ENCODE assay signal across 17 mouse cellular contexts in genomic region chr5:34274268-34274667, GRCm38 (mm10). TPM values are rescaled to one million over a fixed set of nuclear protein-coding genes. Genes with fewer than 3 reads are reported as not detected.
A peak's percentile ranks its signal among the peaks of the same experiment; 100 is the strongest.
DNase-seq lines count a peak whose midpoint lies in the region; ATAC-seq and TF ChIP-seq lines count a peak whose summit lies in the region.
"Had no signal": no experiment of that assay in that cellular context is flagged by ENCODE, and none has a peak within 500 bp of the region (broad histone marks: within the 10 kb centered on the region; RNA-seq: fewer than 3 reads in every experiment).

No protein-coding gene starts in this region.

- 0 out of 2 replicates have a peak, but pooled peaks cover 4% of the 10 kb centered on the region for H3K27me3 ChIP-seq in limb, embryonic 15.5 days
- H3K27me3 ChIP-seq in limb, embryonic 10.5 days (ENCODE audit: low read depth, poor library complexity, severe bottlenecking): no peaks in the 10 kb centered on the region
- H3K27me3 ChIP-seq in cerebellum, adult 2 months (ENCODE audit: control insufficient read depth, insufficient read depth, low read length): no peaks in the 10 kb centered on the region
- H3K27me3 ChIP-seq: embryonic facial prominence, embryonic 12.5 days; intestine, embryonic 15.5 days; limb, embryonic 13.5 days had no signal

- no peak for TF ChIP-seq CTCF in cerebellum, adult 2 months (IDR thresholded peaks at IDR 0.05; ENCODE audit: borderline replicate concordance, insufficient read depth, low read depth, low read length)
- no peak for TF ChIP-seq CTCF in cortical plate, adult 2 months (IDR thresholded peaks at IDR 0.05; ENCODE audit: extremely low read depth, insufficient read depth, low read length)

- no peak for DNase-seq in limb, embryonic 10.5 days (ENCODE audit: low spot score)
- peak; percentile 85 to 90 for DNase-seq in cerebellum, adult 2 months
- no peak for DNase-seq in kidney, postnatal 14 days
- DNase-seq in thymus, postnatal 25 days: no peak
- DNase-seq in gastrocnemius, adult 8-10 months (ENCODE audit: low spot score in 2 of 2): no peak
- DNase-seq: adrenal gland, postnatal 36 days; kidney, postnatal 25 days; liver, postnatal 0 days; thymus, adult 18-20 months had no signal

- no peaks in the 10 kb centered on the region for H3K9me3 ChIP-seq in limb, embryonic 15.5 days
- no peaks in the 10 kb centered on the region for H3K9me3 ChIP-seq in limb, embryonic 10.5 days (replicated peaks)
- H3K9me3 ChIP-seq: embryonic facial prominence, embryonic 12.5 days; heart, embryonic 13.5 days; intestine, embryonic 15.5 days; limb, embryonic 13.5 days had no signal

- no peak overlapping the region for H3K9ac ChIP-seq in limb, embryonic 15.5 days
- H3K9ac ChIP-seq: embryonic facial prominence, embryonic 12.5 days; heart, embryonic 13.5 days; intestine, embryonic 15.5 days; limb, embryonic 13.5 days; liver, postnatal 0 days had no signal

- 73% methylated on average over 3 of the region's 3 CpGs for WGBS in limb, embryonic 15.5 days
- whole genome bisulfite sequencing in limb, embryonic 10.5 days: 91% methylated on average over 3 of the region's 3 CpGs
- WGBS in cerebellum, adult 2 months: 7% methylated on average over 3 of the region's 3 CpGs

- TF ChIP-seq POLR2A in cerebellum, adult 2 months (IDR thresholded peaks at IDR 0.05; ENCODE audit: borderline replicate concordance, insufficient read depth, low read length): no peak
- no peak for TF ChIP-seq POLR2A in cortical plate, adult 2 months (IDR thresholded peaks at IDR 0.05; ENCODE audit: extremely low read depth, insufficient read depth, low read length)

- 0 out of 2 replicates have a peak, but pooled peaks have one; percentile 35 for ATAC-seq in limb, embryonic 15.5 days (ENCODE audit: insufficient number of reproducible peaks, low FRiP score, low TSS enrichment, low read depth)
- ATAC-seq: intestine, embryonic 15.5 days; liver, postnatal 0 days had no signal

- no peak overlapping the region for H3K27ac ChIP-seq in limb, embryonic 15.5 days
- no peak overlapping the region for H3K27ac ChIP-seq in limb, embryonic 10.5 days
- peak overlapping the region; percentile 93 for H3K27ac ChIP-seq in cerebellum, adult 2 months (ENCODE audit: insufficient read depth, low read length)
- H3K27ac ChIP-seq in cortical plate, adult 2 months (ENCODE audit: insufficient read depth, low read length): 0 out of 2 replicates have a peak overlapping the region, but pooled peaks have one; percentile 3
- H3K27ac ChIP-seq: embryonic facial prominence, embryonic 12.5 days; heart, embryonic 13.5 days; intestine, embryonic 15.5 days; limb, embryonic 13.5 days had no signal

- H3K4me1 ChIP-seq in limb, embryonic 15.5 days: no peaks in the 10 kb centered on the region
- peaks cover 10% of the 10 kb centered on the region for H3K4me1 ChIP-seq in limb, embryonic 10.5 days
- H3K4me1 ChIP-seq in cerebellum, adult 2 months (ENCODE audit: control insufficient read depth, insufficient read depth, low read length): peaks cover 63% of the 10 kb centered on the region
- peaks cover 39% of the 10 kb centered on the region for H3K4me1 ChIP-seq in cortical plate, adult 2 months (ENCODE audit: control insufficient read depth, insufficient read depth, low read length)
- H3K4me1 ChIP-seq: embryonic facial prominence, embryonic 12.5 days; intestine, embryonic 15.5 days had no signal

- no peak overlapping the region for H3K4me2 ChIP-seq in limb, embryonic 15.5 days
- H3K4me2 ChIP-seq: embryonic facial prominence, embryonic 12.5 days; heart, embryonic 13.5 days; intestine, embryonic 15.5 days; limb, embryonic 13.5 days; midbrain, embryonic 11.5 days had no signal

- no peaks in the 10 kb centered on the region for H3K36me3 ChIP-seq in limb, embryonic 15.5 days
- no peaks in the 10 kb centered on the region for H3K36me3 ChIP-seq in limb, embryonic 10.5 days
- H3K36me3 ChIP-seq: embryonic facial prominence, embryonic 12.5 days; heart, embryonic 13.5 days; intestine, embryonic 15.5 days; limb, embryonic 13.5 days had no signal

- no peak overlapping the region for H3K4me3 ChIP-seq in limb, embryonic 15.5 days
- no peak overlapping the region for H3K4me3 ChIP-seq in limb, embryonic 10.5 days
- H3K4me3 ChIP-seq in cerebellum, adult 2 months (replicated peaks; ENCODE audit: insufficient read depth, low read depth, low read length): no peak overlapping the region
- H3K4me3 ChIP-seq in cortical plate, adult 2 months (ENCODE audit: insufficient read depth, low read length): no peak overlapping the region
- H3K4me3 ChIP-seq: embryonic facial prominence, embryonic 12.5 days; heart, embryonic 13.5 days; intestine, embryonic 15.5 days; limb, embryonic 13.5 days had no signal

RNA-seq across cellular contexts. Expression of gene Zfyve28, which starts 14.0 kb away (rescaled TPM):
- polyA plus RNA-seq in limb, embryonic 15.5 days (2015; fragmentation: Nextera tagmentation; extraction: Ambion mirVana): 0.82 and 1.1 TPM in 2 replicates
- 0.62 and 0.76 TPM in 2 replicates for polyA plus RNA-seq in limb, embryonic 10.5 days (2016; fragmentation: Nextera tagmentation; extraction: Ambion mirVana)
- 62.9 and 69.5 TPM in 2 replicates for polyA plus RNA-seq in cerebellum, adult 2 months (2012; rRNA removed)
- 42.2 and 43.0 TPM in 2 replicates for polyA plus RNA-seq in cortical plate, adult 2 months (2012; rRNA removed)
- 1 to 10 TPM in 1 of 4 experiments, under 1 TPM in 3; 0.35 to 1.3 (median 0.68) TPM for total RNA-seq in gastrocnemius, adult 8-10 months (2022)

RNA-seq across cellular contexts. Expression of gene Cfap99, which starts 14.1 kb away (rescaled TPM):
- not detected in 2 replicates for polyA plus RNA-seq in limb, embryonic 15.5 days (2015; fragmentation: Nextera tagmentation; extraction: Ambion mirVana)
- polyA plus RNA-seq in limb, embryonic 10.5 days (2016; fragmentation: Nextera tagmentation; extraction: Ambion mirVana): not detected in 2 replicates
- polyA plus RNA-seq in cerebellum, adult 2 months (2012; rRNA removed): 1.4 and 1.7 TPM in 2 replicates
- polyA plus RNA-seq in cortical plate, adult 2 months (2012; rRNA removed): 0.38 and 0.46 TPM in 2 replicates
- not detected for total RNA-seq in gastrocnemius, adult 8-10 months (2022)
- total RNA-seq: adrenal gland, postnatal 36 days; hematopoietic stem cell, adult 5-6 weeks had no signal
- polyA plus RNA-seq: embryonic facial prominence, embryonic 12.5 days; heart, embryonic 13.5 days; intestine, embryonic 15.5 days; limb, embryonic 13.5 days; liver, postnatal 0 days had no signal

Comparison
In these comparisons a context has a peak if more than half of its experiments do, and no peak if none do; other contexts are left out.
1. H3K27ac ChIP-seq: peak in cerebellum, adult 2 months (single experiment) and cortical plate, adult 2 months (single experiment); none in limb, embryonic 15.5 days (single experiment) and limb, embryonic 10.5 days (single experiment).
2. DNase-seq: peak in cerebellum, adult 2 months (2 of 2); none in limb, embryonic 10.5 days (single experiment), kidney, postnatal 14 days (single experiment), thymus, postnatal 25 days (single experiment) and gastrocnemius, adult 8-10 months (0 of 2).
3. RNA of gene Zfyve28, which starts 14.0 kb away (polyA plus RNA-seq): 62.9 to 69.5 TPM in cerebellum, adult 2 months and 42.2 to 43.0 TPM in cortical plate, adult 2 months; 0.82 to 1.1 TPM in limb, embryonic 15.5 days and 0.62 to 0.76 TPM in limb, embryonic 10.5 days; every median in the first group is over 10 times any median in the second.